Mouse (Mus musculus) gastrocnemius, adult 18-20 months (tissue): ENCODE data around the gene Tmf1. TPM values are rescaled to one million over a fixed set of nuclear protein-coding genes. Genes with fewer than 3 reads are reported as not detected.

Experiments used
- DNase-seq: peaks from one replicate; pipeline ENCODE4 v3.0.0; 2021; ENCODE audit warnings: low spot score
- total RNA-seq, 2 experiments: library from RNA; stranded (reverse); gene quantifications; 2 replicates each; pipeline ENCODE4 v1.2.3; 2021

The Tmf1 gene
- total RNA-seq, 2 experiments from 2014 or later: 54.6 to 55.4 TPM

GRCm38 (mm10) chr6:97112177-97112576 is 66.7 kb downstream of the Tmf1 start:
- no peak for DNase-seq

- DNase-seq: peak; percentile 27
Measured at GRCm38 (mm10) chr6:97106777-97107176, 72.1 kb downstream of the Tmf1 start.

GRCm38 (mm10) chr6:97106106-97106505 is 72.8 kb downstream of the Tmf1 start:
- no peak for DNase-seq

- no peak for DNase-seq
Measured at GRCm38 (mm10) chr6:97104264-97104852, 74.6 kb downstream of the Tmf1 start.

Other genes starting within 250 kb of the Tmf1 start
- gene Fam19a4, start 118.7 kb downstream of the Tmf1 start, total RNA-seq: under 1 TPM; 0.26 to 0.37 TPM
- 1 to 10 TPM; 4.4 to 9.2 TPM for gene Eogt, start 29.9 kb downstream of the Tmf1 start, total RNA-seq
- 10 to 100 TPM; 30.3 to 39.0 TPM for gene Uba3, start 26.5 kb upstream of the Tmf1 start, total RNA-seq
- gene Arl6ip5, start 31.6 kb upstream of the Tmf1 start, total RNA-seq: 100 to 1,000 TPM; 130 to 155 TPM
- 100 to 1,000 TPM; 104 to 131 TPM for gene Lmod3, start 73.6 kb upstream of the Tmf1 start, total RNA-seq